ENCODE assay signal across 17 mouse cellular contexts in genomic region chr2:136983959-136984358, GRCm38 (mm10).
DNase-seq lines count a peak whose midpoint lies in the region; ATAC-seq and TF ChIP-seq lines count a peak whose summit lies in the region.
"Had no signal": no experiment of that assay in that cellular context is flagged by ENCODE, and none has a peak within 500 bp of the region (broad histone marks: within the 10 kb centered on the region; RNA-seq: fewer than 3 reads in every experiment).

No protein-coding gene starts in this region.

- no peaks in the 10 kb centered on the region for H3K27me3 ChIP-seq in kidney, postnatal 0 days (ENCODE audit: insufficient read depth, low read length)
- H3K27me3 ChIP-seq in midbrain, postnatal 0 days (ENCODE audit: insufficient read depth, low read length) = no peaks in the 10 kb centered on the region
- no peaks in the 10 kb centered on the region for H3K27me3 ChIP-seq in midbrain, embryonic 15.5 days (replicated peaks)
- H3K27me3 ChIP-seq in embryonic facial prominence, embryonic 10.5 days (replicated peaks; ENCODE audit: low read depth, poor library complexity, severe bottlenecking) = no peaks in the 10 kb centered on the region; the same call in 1 of the 2 replicates
- H3K27me3 ChIP-seq: embryonic facial prominence, embryonic 12.5 days; heart, embryonic 12.5 days; liver, embryonic 15.5 days; neural tube, embryonic 12.5 days had no signal

- H3K9me3 ChIP-seq in kidney, postnatal 0 days (replicated peaks; ENCODE audit: low read length) = no peaks in the 10 kb centered on the region
- H3K9me3 ChIP-seq in midbrain, postnatal 0 days (ENCODE audit: low read length) = no peaks in the 10 kb centered on the region
- H3K9me3 ChIP-seq in midbrain, embryonic 15.5 days = no peaks in the 10 kb centered on the region
- no peaks in the 10 kb centered on the region for H3K9me3 ChIP-seq in embryonic facial prominence, embryonic 10.5 days
- H3K9me3 ChIP-seq: embryonic facial prominence, embryonic 12.5 days; heart, embryonic 12.5 days; liver, embryonic 15.5 days; neural tube, embryonic 12.5 days had no signal

- DNase-seq in kidney, postnatal 0 days (ENCODE audit: low spot score) = no peak
- no peak for DNase-seq in kidney, adult 8-10 months
- no peak for DNase-seq in midbrain, postnatal 0 days (ENCODE audit: low spot score)
- DNase-seq in adipocyte (ENCODE audit: low spot score) = peak; percentile 27
- DNase-seq in embryo, embryonic 11 days = no peak
- DNase-seq in embryonic facial prominence, embryonic 10.5 days (ENCODE audit: low spot score) = no peak
- DNase-seq: adrenal gland, adult 2 months; cerebellum, postnatal 25 days; gastrocnemius, postnatal 14 days; kidney, postnatal 14 days; thymus, adult 18-20 months had no signal

- TF ChIP-seq CTCF in kidney, postnatal 0 days (IDR thresholded peaks at IDR 0.05; ENCODE audit: low read depth) = peak; percentile 40
- peak; percentile 36 for TF ChIP-seq CTCF in midbrain, postnatal 0 days (IDR thresholded peaks at IDR 0.05)

- no peak overlapping the region for H3K4me3 ChIP-seq in kidney, postnatal 0 days (replicated peaks; ENCODE audit: low read depth, low read length)
- H3K4me3 ChIP-seq in midbrain, postnatal 0 days (ENCODE audit: low read depth, low read length) = no peak overlapping the region
- no peak overlapping the region for H3K4me3 ChIP-seq in midbrain, embryonic 15.5 days
- H3K4me3 ChIP-seq in embryonic facial prominence, embryonic 10.5 days = no peak overlapping the region
- H3K4me3 ChIP-seq: embryonic facial prominence, embryonic 12.5 days; heart, embryonic 12.5 days; liver, embryonic 15.5 days; neural tube, embryonic 12.5 days had no signal

- no peak overlapping the region for H3K9ac ChIP-seq in kidney, postnatal 0 days (ENCODE audit: low read depth, low read length)
- H3K9ac ChIP-seq in midbrain, postnatal 0 days (replicated peaks; ENCODE audit: low read length, poor library complexity, severe bottlenecking) = no peak overlapping the region
- no peak overlapping the region for H3K9ac ChIP-seq in midbrain, embryonic 15.5 days
- H3K9ac ChIP-seq: embryonic facial prominence, embryonic 12.5 days; heart, embryonic 12.5 days; liver, embryonic 15.5 days; neural tube, embryonic 12.5 days had no signal

- H3K4me1 ChIP-seq in kidney, postnatal 0 days (replicated peaks; ENCODE audit: insufficient read depth, low read length) = no peaks in the 10 kb centered on the region
- H3K4me1 ChIP-seq in midbrain, postnatal 0 days (ENCODE audit: insufficient read depth, low read length) = no peaks in the 10 kb centered on the region
- peaks cover 11% of the 10 kb centered on the region for H3K4me1 ChIP-seq in midbrain, embryonic 15.5 days
- H3K4me1 ChIP-seq in embryonic facial prominence, embryonic 10.5 days = peaks cover 18% of the 10 kb centered on the region

- H3K36me3 ChIP-seq in kidney, postnatal 0 days (ENCODE audit: insufficient read depth, low read length) = no peaks in the 10 kb centered on the region
- no peaks in the 10 kb centered on the region for H3K36me3 ChIP-seq in midbrain, postnatal 0 days (ENCODE audit: insufficient read depth, low read length)
- no peaks in the 10 kb centered on the region for H3K36me3 ChIP-seq in midbrain, embryonic 15.5 days (replicated peaks)
- H3K36me3 ChIP-seq in embryonic facial prominence, embryonic 10.5 days (replicated peaks) = no peaks in the 10 kb centered on the region
- H3K36me3 ChIP-seq: embryonic facial prominence, embryonic 12.5 days; heart, embryonic 12.5 days; liver, embryonic 15.5 days; neural tube, embryonic 12.5 days had no signal

- no peak overlapping the region for H3K4me2 ChIP-seq in kidney, postnatal 0 days (ENCODE audit: low read length)
- no peak overlapping the region for H3K4me2 ChIP-seq in midbrain, postnatal 0 days (ENCODE audit: low read depth, low read length, poor library complexity, severe bottlenecking)
- no peak overlapping the region for H3K4me2 ChIP-seq in midbrain, embryonic 15.5 days
- H3K4me2 ChIP-seq: embryonic facial prominence, embryonic 12.5 days; heart, embryonic 12.5 days; liver, embryonic 15.5 days; neural tube, embryonic 12.5 days had no signal

- ATAC-seq in kidney, postnatal 0 days (replicated peaks; ENCODE audit: low FRiP score, low read depth) = no peak
- no peak for ATAC-seq in midbrain, postnatal 0 days (ENCODE audit: low FRiP score)
- ATAC-seq in midbrain, embryonic 15.5 days (replicated peaks) = no peak
- ATAC-seq: inflammation-experienced regulatory T-cells, adult 6 months had no signal

- no peak overlapping the region for H3K27ac ChIP-seq in kidney, postnatal 0 days
- H3K27ac ChIP-seq in midbrain, postnatal 0 days (ENCODE audit: low read depth, low read length) = no peak overlapping the region
- H3K27ac ChIP-seq in midbrain, embryonic 15.5 days = no peak overlapping the region
- H3K27ac ChIP-seq in embryonic facial prominence, embryonic 10.5 days (replicated peaks) = no peak overlapping the region
- H3K27ac ChIP-seq: embryonic facial prominence, embryonic 12.5 days; liver, embryonic 15.5 days; neural tube, embryonic 12.5 days had no signal

- 97% methylated on average over 2 of the region's 2 CpGs for WGBS in kidney, postnatal 0 days
- 92% methylated on average over 2 of the region's 2 CpGs for WGBS in midbrain, postnatal 0 days
- WGBS in midbrain, embryonic 15.5 days = 90% methylated on average over 2 of the region's 2 CpGs
- WGBS in embryonic facial prominence, embryonic 10.5 days = 90% methylated on average over 2 of the region's 2 CpGs
